Mouse (Mus musculus) spleen, postnatal 14 days (tissue): ENCODE data around the gene Ppa1.
"Not testable (repeated sequence)": the region's sequence is repeated elsewhere in the genome, so short reads cannot be mapped to it uniquely, and the experiment has no call there.

Source experiments
- DNase-seq, 2 experiments: peaks; one replicate each; pipeline ENCODE4 v3.0.0; 2021 to 2022; ENCODE audit warnings: low spot score in 2 of 2

Gene Ppa1

GRCm38 (mm10) chr10:61647790-61648736 is at the start of gene Ppa1:
TSS of gene Ppa1 (plus strand) at chr10:61648552.
- peak; percentile 62 to 71 for DNase-seq

GRCm38 (mm10) chr10:61599556-61600114 is 48.7 kb upstream of the Ppa1 start:
- DNase-seq, result no peak

GRCm38 (mm10) chr10:61602283-61603033 is 45.9 kb upstream of the Ppa1 start:
- DNase-seq, result peak; percentile 28 to 51

GRCm38 (mm10) chr10:61604376-61605065 is 43.8 kb upstream of the Ppa1 start:
- no peak for DNase-seq

- DNase-seq, result not testable (repeated sequence)
Measured at GRCm38 (mm10) chr10:61605381-61605780, 43.0 kb upstream of the Ppa1 start.

GRCm38 (mm10) chr10:61605851-61606250 is 42.5 kb upstream of the Ppa1 start:
- DNase-seq, result peak; percentile 23 to 49

- DNase-seq, result no peak
Measured at GRCm38 (mm10) chr10:61608233-61608632, 40.1 kb upstream of the Ppa1 start.

- DNase-seq, result peak in 1 of 2 experiments; percentile 27
Measured at GRCm38 (mm10) chr10:61610650-61611235, 37.6 kb upstream of the Ppa1 start.

GRCm38 (mm10) chr10:61614311-61614710 is 34.0 kb upstream of the Ppa1 start:
- DNase-seq, result no peak

GRCm38 (mm10) chr10:61618528-61618927 is 29.8 kb upstream of the Ppa1 start:
- DNase-seq, result no peak

GRCm38 (mm10) chr10:61621681-61622080 is 26.7 kb upstream of the Ppa1 start:
- no peak for DNase-seq

GRCm38 (mm10) chr10:61623874-61624273 is 24.5 kb upstream of the Ppa1 start:
- not testable (repeated sequence) for DNase-seq

- DNase-seq, result no peak
Measured at GRCm38 (mm10) chr10:61624771-61625170, 23.6 kb upstream of the Ppa1 start.

GRCm38 (mm10) chr10:61625381-61626257 is 22.7 kb upstream of the Ppa1 start:
- no peak for DNase-seq

GRCm38 (mm10) chr10:61626551-61626950 is 21.8 kb upstream of the Ppa1 start:
- no peak for DNase-seq

GRCm38 (mm10) chr10:61627195-61627937 is 21.0 kb upstream of the Ppa1 start:
- no peak for DNase-seq

GRCm38 (mm10) chr10:61627938-61628250 is 20.5 kb upstream of the Ppa1 start:
- DNase-seq, result no peak

GRCm38 (mm10) chr10:61632445-61632844 is 15.9 kb upstream of the Ppa1 start:
- DNase-seq, result no peak

GRCm38 (mm10) chr10:61637055-61637454 is 11.3 kb upstream of the Ppa1 start:
- DNase-seq, result no peak

- no peak for DNase-seq
Measured at GRCm38 (mm10) chr10:61640363-61640762, 8.0 kb upstream of the Ppa1 start.
